Mouse (Mus musculus) left cerebral cortex, postnatal 14 days (tissue): ENCODE measurements around the gene Il12rb2. TPM values are rescaled to one million over a fixed set of nuclear protein-coding genes. Genes with fewer than 3 reads are reported as not detected.

Source experiments
- total RNA-seq, 2 experiments: library from RNA; stranded (reverse); gene quantifications; 2 replicates each; pipeline ENCODE4 v1.2.3; 2021

Gene Il12rb2
- total RNA-seq, 2 experiments from 2014 or later = 0.37 to 0.80 TPM

Other genes with a start within 250 kb of the Il12rb2 start
- gene Serbp1, start 138.0 kb downstream of the Il12rb2 start, total RNA-seq = 100 to 1,000 TPM; 209 to 215 TPM
- gene Il23r, start 115.7 kb upstream of the Il12rb2 start, total RNA-seq = not detected
- gene Tacstd2, start 159.6 kb upstream of the Il12rb2 start, total RNA-seq = under 1 TPM in 1 of 2 experiments, not detected in 1; 0.32 TPM